Mouse (Mus musculus): ENCODE measurements around the gene Fpgs. TPM values are rescaled to one million over a fixed set of nuclear protein-coding genes. Genes with fewer than 3 reads are reported as not detected.

The Fpgs gene
- polyA plus RNA-seq, 2 experiments: 30.7 to 75.7 TPM

DNA sequence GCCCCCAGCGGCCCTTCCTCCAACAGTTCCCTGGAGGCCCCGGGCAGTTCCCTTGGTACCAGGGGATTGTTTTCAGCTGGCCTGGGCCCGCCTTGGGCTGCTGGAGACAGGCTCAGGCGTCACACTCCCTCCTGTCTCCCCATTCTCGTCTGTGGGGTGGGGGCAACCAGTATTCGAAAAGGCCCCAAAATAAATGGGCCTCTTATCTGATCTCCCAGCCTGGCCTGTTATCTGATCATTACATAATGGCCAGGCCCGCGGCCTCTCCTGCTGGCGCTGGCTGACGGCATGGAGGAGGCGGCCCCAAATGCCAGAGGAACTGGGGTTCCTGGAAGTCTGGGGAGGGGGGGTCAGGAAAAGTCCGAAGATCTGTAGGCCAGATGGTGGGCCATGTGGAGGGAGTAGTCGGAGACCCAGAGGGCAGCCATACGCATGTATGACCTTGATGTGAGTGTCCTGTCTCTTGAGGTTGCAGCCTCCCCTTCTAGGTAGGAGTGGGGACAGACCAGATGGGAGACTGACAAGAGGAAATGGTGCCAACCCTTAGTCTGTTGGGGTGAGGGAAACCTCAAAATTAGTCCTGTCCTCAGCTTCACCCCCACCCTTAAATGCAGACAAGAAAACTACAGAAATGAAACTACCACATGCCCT is 49.1 kb downstream of the Fpgs start:
- DNase-seq (ENCODE audit: low spot score): no peak
- no peak for TF ChIP-seq POLR2A (IDR thresholded peaks at IDR 0.05; ENCODE audit: borderline replicate concordance, extremely low read depth, insufficient read depth, insufficient read length)
- Histone ChIP-seq H3K4me3 (replicated peaks; ENCODE audit: low read length) (no peak overlapping the region), H3K9me3 (ENCODE audit: control insufficient read depth, low read length) (no peaks in the 10 kb centered on the region), H3K27ac (replicated peaks; ENCODE audit: low read depth, low read length) (peak overlapping the region; percentile 38; the same call in 1 of the 2 replicates), H3K9ac (ENCODE audit: low read depth, low read length, severe bottlenecking) (no peak overlapping the region), H3K36me3 (ENCODE audit: control insufficient read depth, insufficient read depth, low read length) (no peaks in the 10 kb centered on the region), H3K27me3 (ENCODE audit: control insufficient read depth, insufficient read depth, low read length) (no peaks in the 10 kb centered on the region), H3K4me2 (replicated peaks; ENCODE audit: low read depth, low read length, severe bottlenecking) (no peak overlapping the region), H3K4me1 (ENCODE audit: control insufficient read depth, insufficient read depth, low read length) (peaks cover 28% of the 10 kb centered on the region)
- WGBS: 48% methylated on average over 14 of the region's 14 CpGs
- no peak for ATAC-seq (ENCODE audit: low FRiP score, low read depth)

DNA sequence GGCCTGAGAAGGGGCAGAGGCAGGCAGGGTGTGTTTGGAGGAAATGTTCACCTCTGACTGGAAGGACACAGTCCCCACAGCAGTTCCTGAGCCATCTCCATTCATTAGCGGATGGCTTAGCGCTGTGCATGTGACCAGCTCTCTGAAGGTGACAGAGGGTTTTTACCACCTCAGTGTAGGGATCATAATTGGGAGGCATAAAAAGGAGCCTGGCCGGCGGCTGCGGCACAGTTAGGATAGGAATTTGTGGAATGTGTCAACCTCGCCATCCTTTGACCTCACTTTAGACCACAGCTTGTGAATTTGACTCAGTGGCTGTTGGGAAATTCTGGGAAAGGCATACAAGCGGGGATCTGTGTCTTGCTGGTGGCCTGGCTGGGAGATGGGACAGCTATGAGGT is 50.2 kb downstream of the Fpgs start:
- H3K9me3 ChIP-seq (ENCODE audit: control insufficient read depth, low read length): no peaks in the 10 kb centered on the region
- H3K36me3 ChIP-seq (ENCODE audit: control insufficient read depth, insufficient read depth, low read length): no peaks in the 10 kb centered on the region
- H3K9ac ChIP-seq (ENCODE audit: low read depth, low read length, severe bottlenecking): no peak overlapping the region
- peaks cover 28% of the 10 kb centered on the region for H3K4me1 ChIP-seq (ENCODE audit: control insufficient read depth, insufficient read depth, low read length)
- H3K27me3 ChIP-seq (ENCODE audit: control insufficient read depth, insufficient read depth, low read length): no peaks in the 10 kb centered on the region
- no peak overlapping the region for H3K4me2 ChIP-seq (replicated peaks; ENCODE audit: low read depth, low read length, severe bottlenecking)
- H3K4me3 ChIP-seq (replicated peaks; ENCODE audit: low read length): no peak overlapping the region
- peak overlapping the region; percentile 33; the same call in 1 of the 2 replicates for H3K27ac ChIP-seq (replicated peaks; ENCODE audit: low read depth, low read length)
- 20% methylated on average over 7 of the region's 7 CpGs for WGBS
- ATAC-seq (ENCODE audit: low FRiP score, low read depth): no peak
- no peak for TF ChIP-seq POLR2A (IDR thresholded peaks at IDR 0.05; ENCODE audit: borderline replicate concordance, extremely low read depth, insufficient read depth, insufficient read length)
- DNase-seq (ENCODE audit: low spot score): no peak

DNA sequence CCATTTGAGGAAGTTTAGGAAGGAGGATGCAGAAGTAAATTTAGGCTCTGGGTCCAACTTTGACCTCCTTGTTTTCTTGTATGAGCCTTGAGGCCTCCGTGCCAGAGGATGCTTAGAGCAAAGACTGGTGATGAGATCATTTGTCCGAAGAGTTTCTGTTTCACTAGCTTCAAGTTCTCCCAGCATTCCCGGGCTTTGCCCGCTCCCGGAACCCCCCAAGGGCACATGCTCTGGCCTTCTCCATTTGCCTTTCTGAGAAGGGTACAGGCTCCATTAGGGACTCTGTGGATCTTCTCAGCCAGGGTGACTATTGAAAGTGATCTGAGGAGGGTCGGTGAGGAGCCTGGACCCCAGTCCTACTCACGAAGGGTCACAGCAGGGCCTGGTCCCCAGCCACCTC is 56.6 kb downstream of the Fpgs start:
- Histone ChIP-seq H3K27me3 (ENCODE audit: control insufficient read depth, insufficient read depth, low read length) (no peaks in the 10 kb centered on the region), H3K27ac (replicated peaks; ENCODE audit: low read depth, low read length) (no peak overlapping the region), H3K9ac (ENCODE audit: low read depth, low read length, severe bottlenecking) (peak overlapping the region; percentile 12; the same call in 1 of the 2 replicates), H3K36me3 (ENCODE audit: control insufficient read depth, insufficient read depth, low read length) (no peaks in the 10 kb centered on the region), H3K4me1 (ENCODE audit: control insufficient read depth, insufficient read depth, low read length) (peaks cover 7% of the 10 kb centered on the region; the same call in 1 of the 2 replicates), H3K9me3 (ENCODE audit: control insufficient read depth, low read length) (no peaks in the 10 kb centered on the region), H3K4me3 (replicated peaks; ENCODE audit: low read length) (peak overlapping the region; percentile 22), H3K4me2 (replicated peaks; ENCODE audit: low read depth, low read length, severe bottlenecking) (peak overlapping the region; percentile 29)
- 86% methylated on average over 7 of the region's 7 CpGs for WGBS
- no peak for DNase-seq (ENCODE audit: low spot score)
- TF ChIP-seq POLR2A (IDR thresholded peaks at IDR 0.05; ENCODE audit: borderline replicate concordance, extremely low read depth, insufficient read depth, insufficient read length): no peak
- ATAC-seq (ENCODE audit: low FRiP score, low read depth): no peak

DNA sequence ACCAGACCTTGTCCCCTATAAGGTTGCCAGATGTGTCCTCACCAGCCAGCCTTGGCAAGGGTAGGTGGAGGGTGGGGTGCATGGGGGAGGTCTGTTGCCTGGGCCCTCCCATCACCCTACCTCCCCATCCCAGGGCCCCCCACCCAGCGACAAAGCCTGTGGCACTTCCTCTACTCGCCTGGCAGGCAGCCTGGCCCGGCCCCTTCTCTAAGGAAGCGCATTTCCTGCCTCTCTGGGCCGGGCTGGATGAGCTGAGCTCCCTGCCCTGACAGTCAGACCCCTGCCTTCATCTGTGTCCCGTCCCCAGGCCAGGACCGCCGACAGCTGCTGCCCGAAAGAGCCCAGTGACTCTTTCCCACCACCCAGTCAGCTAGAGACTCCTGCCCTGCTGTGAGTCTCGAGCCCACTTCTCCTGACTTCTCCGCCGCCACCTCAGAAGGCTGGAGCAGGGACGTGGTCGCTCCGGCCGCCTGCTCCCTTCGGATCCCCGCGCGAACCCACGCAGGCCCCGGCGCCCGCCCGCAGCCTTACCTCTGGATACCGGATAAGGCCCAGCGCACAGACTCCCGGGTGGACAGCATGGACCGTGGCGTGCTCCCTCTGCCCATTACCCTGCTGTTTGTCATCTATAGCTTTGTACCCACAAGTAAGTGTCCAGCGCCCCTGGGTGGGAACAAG is 57.4 kb downstream of the Fpgs start, which contains the start of gene Eng:
Eng (plus strand) TSS at position 217 of the 678 bp plus-strand sequence.
- peak within 1 kb of the TSS; percentile 52 for H3K9ac ChIP-seq (ENCODE audit: low read depth, low read length, severe bottlenecking)
- H3K27me3 ChIP-seq (ENCODE audit: control insufficient read depth, insufficient read depth, low read length): no peaks in the 10 kb centered on the region
- peak within 1 kb of the TSS; percentile 29 for H3K4me2 ChIP-seq (replicated peaks; ENCODE audit: low read depth, low read length, severe bottlenecking)
- no peaks in the 10 kb centered on the region for H3K36me3 ChIP-seq (ENCODE audit: control insufficient read depth, insufficient read depth, low read length)
- H3K4me1 ChIP-seq (ENCODE audit: control insufficient read depth, insufficient read depth, low read length): peaks cover 8% of the 10 kb centered on the region; the same call in 1 of the 2 replicates
- H3K27ac ChIP-seq (replicated peaks; ENCODE audit: low read depth, low read length): no peak within 1 kb of the TSS
- peak within 1 kb of the TSS; percentile 22 for H3K4me3 ChIP-seq (replicated peaks; ENCODE audit: low read length)
- H3K9me3 ChIP-seq (ENCODE audit: control insufficient read depth, low read length): no peaks in the 10 kb centered on the region
- no peak for DNase-seq (ENCODE audit: low spot score)
- WGBS: 53% methylated on average over 31 of the region's 31 CpGs
- no peak for TF ChIP-seq POLR2A (IDR thresholded peaks at IDR 0.05; ENCODE audit: borderline replicate concordance, extremely low read depth, insufficient read depth, insufficient read length)
- no peak; the same call in 1 of the 2 replicates for ATAC-seq (ENCODE audit: low FRiP score, low read depth)

DNA sequence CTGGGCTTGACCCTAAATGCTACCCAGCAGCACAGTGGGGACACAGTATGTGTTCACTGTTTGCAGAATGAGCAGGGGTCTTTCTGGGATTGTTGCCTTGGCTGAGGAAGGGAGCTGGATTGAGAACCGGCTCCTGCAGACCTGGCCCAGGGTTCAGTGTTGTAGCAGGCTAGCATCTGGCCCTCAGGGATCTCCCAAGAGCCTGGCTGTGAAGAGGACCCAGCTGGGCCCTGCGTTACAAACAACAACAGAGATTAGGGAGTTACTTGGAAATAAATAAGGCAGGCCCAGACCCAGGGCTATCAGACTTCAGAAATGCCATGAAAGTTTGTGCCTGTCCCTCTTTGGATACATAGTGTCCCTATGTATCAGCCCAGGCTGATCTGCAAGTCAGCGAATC is 58.3 kb downstream of the Fpgs start:
- no peak for TF ChIP-seq POLR2A (IDR thresholded peaks at IDR 0.05; ENCODE audit: borderline replicate concordance, extremely low read depth, insufficient read depth, insufficient read length)
- Histone ChIP-seq H3K36me3 (ENCODE audit: control insufficient read depth, insufficient read depth, low read length) (no peaks in the 10 kb centered on the region), H3K27ac (replicated peaks; ENCODE audit: low read depth, low read length) (no peak overlapping the region), H3K4me3 (replicated peaks; ENCODE audit: low read length) (no peak overlapping the region), H3K9ac (ENCODE audit: low read depth, low read length, severe bottlenecking) (no peak overlapping the region), H3K9me3 (ENCODE audit: control insufficient read depth, low read length) (no peaks in the 10 kb centered on the region), H3K4me1 (ENCODE audit: control insufficient read depth, insufficient read depth, low read length) (peaks cover 8% of the 10 kb centered on the region; the same call in 1 of the 2 replicates), H3K27me3 (ENCODE audit: control insufficient read depth, insufficient read depth, low read length) (no peaks in the 10 kb centered on the region), H3K4me2 (replicated peaks; ENCODE audit: low read depth, low read length, severe bottlenecking) (no peak overlapping the region)
- 56% methylated on average over 3 of the region's 3 CpGs for WGBS
- DNase-seq (ENCODE audit: low spot score) (no peak), ATAC-seq (ENCODE audit: low FRiP score, low read depth) (no peak)
